Mouse (Mus musculus): ENCODE data around the gene Aqp12. TPM values are rescaled to one million over a fixed set of nuclear protein-coding genes. Genes with fewer than 3 reads are reported as not detected.

The Aqp12 gene
- total RNA-seq, 2 experiments from 2014 or later: not detected

- ATAC-seq (replicated peaks; ENCODE audit: low FRiP score, poor library complexity, severe bottlenecking): no peak
Observed at GRCm38 (mm10) chr1:93013367-93013766, 7.2 kb downstream of the Aqp12 start.

GRCm38 (mm10) chr1:93014460-93014859 lies 8.3 kb downstream of the Aqp12 start:
- peak; percentile 77 for ATAC-seq (replicated peaks; ENCODE audit: low FRiP score, poor library complexity, severe bottlenecking)

DNA sequence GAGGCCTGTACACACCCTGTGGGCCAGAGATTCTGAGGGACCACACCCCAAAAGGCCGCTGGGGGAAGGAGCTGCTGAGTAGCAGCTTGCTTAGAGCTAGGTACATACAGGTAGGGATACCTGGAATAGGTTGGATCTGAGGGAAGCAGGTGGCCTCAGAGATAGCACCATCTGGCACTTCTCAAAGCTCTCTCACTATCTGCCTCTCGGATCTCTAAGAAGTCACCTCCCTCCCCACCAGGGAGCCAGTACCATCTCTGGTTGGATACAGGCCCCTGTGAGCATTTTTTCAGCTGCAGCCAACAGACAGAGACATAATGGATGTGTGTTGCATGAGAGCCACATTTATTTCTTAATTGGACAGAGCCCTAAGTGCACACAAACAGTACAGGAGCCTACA lies 9.0 kb downstream of the Aqp12 start:
- ATAC-seq (replicated peaks; ENCODE audit: low FRiP score, poor library complexity, severe bottlenecking): no peak

DNA sequence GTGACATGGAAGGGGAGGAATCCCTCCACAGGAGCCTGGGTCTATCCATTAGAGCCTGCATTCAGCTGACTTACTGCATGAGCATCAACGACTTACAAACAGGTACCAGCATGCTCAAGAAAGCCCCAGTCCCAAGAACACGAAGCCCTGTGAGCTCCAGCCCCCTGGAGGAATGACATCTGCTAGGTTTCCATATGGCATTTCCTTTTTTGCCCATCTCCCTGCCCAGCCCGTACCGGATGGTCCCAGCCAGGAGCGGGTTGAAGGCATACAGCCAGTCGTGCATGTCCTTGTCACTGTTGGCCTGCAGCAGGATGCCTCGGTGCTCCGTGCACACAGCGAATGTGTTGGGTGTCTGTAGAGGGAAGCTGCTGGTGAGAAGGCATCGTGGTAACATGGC lies 12.6 kb downstream of the Aqp12 start:
- no peak for ATAC-seq (replicated peaks; ENCODE audit: low FRiP score, poor library complexity, severe bottlenecking)

- no peak for ATAC-seq (replicated peaks; ENCODE audit: low FRiP score, poor library complexity, severe bottlenecking)
Observed at GRCm38 (mm10) chr1:93020602-93021001, 14.5 kb downstream of the Aqp12 start.

GRCm38 (mm10) chr1:93026600-93026999 lies 20.5 kb downstream of the Aqp12 start:
- ATAC-seq (replicated peaks; ENCODE audit: low FRiP score, poor library complexity, severe bottlenecking): no peak

DNA sequence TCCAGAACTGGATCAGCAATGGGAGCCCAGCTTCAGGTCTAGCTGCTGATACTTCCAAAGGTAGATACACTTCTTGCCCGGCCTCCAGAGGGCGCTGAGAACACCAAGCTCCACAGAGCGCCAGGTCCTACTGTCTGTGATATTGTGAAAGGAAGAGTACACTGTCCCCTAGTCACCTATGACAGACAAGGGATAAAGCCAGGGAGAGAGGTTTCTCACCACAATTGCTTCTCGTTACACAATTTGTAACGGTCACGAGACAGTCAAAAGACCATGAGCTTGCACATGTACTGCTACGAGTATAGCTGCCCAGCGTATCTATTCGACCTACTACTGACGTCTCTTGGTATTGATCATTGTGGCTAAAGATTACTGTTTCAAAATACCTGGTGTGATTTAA lies 23.3 kb downstream of the Aqp12 start:
- ATAC-seq (replicated peaks; ENCODE audit: low FRiP score, poor library complexity, severe bottlenecking): no peak

- ATAC-seq (replicated peaks; ENCODE audit: low FRiP score, poor library complexity, severe bottlenecking): no peak
Observed at GRCm38 (mm10) chr1:93030060-93030459, 23.9 kb downstream of the Aqp12 start.

- ATAC-seq (replicated peaks; ENCODE audit: low FRiP score, poor library complexity, severe bottlenecking): no peak
Observed at GRCm38 (mm10) chr1:93031199-93031598, 25.1 kb downstream of the Aqp12 start.

DNA sequence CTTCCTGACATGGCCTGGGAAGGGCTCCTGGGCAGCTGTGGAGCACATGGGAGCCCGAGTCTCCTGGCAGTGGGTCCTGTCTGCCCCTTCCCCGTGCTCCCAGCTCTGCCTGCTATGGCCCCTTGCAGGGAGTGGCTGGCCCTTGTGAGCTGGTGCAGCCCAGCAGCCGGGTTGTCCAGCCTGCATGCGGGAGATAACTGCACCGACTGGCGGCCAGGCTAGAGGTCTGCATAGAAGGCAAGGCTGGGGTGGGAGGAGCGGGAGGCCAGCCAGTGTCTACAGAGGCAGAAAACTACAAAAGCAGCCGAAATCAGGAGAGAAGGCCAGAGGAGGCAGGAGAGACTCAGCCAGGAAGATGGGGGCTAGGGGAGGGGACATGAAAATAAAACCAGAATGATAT lies 27.9 kb downstream of the Aqp12 start:
- ATAC-seq (replicated peaks; ENCODE audit: low FRiP score, poor library complexity, severe bottlenecking): no peak

DNA sequence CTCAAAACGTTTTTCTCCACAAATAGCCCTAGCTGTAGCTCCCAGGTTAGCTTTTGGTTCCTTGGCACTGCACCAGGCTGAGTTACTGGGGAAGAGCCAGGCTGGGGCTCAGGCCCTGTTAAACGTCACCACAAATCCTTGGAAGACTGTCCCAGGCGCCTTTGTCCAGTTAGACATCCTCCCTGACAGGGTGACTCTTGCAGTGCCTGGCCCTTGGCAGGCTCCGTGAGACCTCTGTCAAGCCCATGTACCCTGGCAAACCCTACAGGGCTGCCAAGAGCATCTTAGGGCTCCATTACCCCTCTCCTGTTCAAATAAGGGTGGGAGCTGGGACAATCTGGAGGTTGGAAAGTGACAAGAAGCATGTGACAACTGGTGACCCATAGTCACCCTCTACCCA lies 29.8 kb downstream of the Aqp12 start:
- no peak for ATAC-seq (replicated peaks; ENCODE audit: low FRiP score, poor library complexity, severe bottlenecking)

DNA sequence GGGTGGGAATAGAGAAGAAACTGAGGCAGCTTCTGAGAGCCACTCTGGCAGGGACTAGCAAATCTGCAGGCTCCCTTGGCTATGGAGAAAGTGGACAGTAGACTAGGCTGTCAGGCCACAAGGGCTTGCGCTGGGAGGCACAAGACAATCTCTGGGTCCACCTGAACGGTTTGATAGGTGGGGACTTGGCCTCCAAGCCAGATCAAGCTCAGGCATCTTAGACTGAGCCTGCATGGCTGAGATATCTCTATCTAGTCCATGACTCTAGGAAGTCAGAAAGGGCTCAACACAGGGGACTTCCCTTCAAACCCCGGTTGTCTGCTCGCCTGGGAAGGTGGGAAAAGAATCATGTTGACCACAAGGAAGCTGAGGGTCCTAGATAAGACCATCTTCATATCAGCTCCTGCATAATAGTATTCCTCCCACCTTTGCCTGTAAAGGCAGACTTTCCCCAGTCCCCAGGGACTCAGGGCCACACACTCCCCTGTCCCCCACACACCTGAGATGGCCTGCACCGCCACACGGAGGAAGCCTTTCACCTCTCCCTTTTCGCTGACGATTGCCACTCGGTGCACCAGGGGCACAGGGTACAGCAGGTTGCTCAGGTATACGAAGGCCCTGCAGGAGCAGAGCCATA lies 40.1 kb downstream of the Aqp12 start:
- ATAC-seq (replicated peaks; ENCODE audit: low FRiP score, poor library complexity, severe bottlenecking): no peak

DNA sequence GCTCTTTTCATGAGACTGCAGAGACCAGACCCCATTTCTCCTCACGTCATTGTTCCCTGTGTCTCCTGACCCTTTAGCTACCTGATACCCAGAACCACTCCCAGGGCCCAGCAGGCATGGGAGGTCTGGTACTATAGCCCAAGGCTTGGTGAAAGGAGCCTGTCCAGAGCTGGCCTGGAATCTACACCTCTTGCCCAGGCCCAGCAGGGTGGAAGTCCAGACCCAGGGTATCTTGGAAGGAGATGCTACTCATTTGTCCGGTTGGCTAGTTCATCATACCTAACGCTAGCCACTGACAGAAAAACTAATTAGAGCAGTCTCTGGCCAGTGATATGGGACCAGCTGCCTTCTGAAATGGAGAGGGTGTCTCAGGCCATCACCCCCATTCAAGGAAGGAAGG lies 43.9 kb downstream of the Aqp12 start:
- ATAC-seq (replicated peaks; ENCODE audit: low FRiP score, poor library complexity, severe bottlenecking): no peak

DNA sequence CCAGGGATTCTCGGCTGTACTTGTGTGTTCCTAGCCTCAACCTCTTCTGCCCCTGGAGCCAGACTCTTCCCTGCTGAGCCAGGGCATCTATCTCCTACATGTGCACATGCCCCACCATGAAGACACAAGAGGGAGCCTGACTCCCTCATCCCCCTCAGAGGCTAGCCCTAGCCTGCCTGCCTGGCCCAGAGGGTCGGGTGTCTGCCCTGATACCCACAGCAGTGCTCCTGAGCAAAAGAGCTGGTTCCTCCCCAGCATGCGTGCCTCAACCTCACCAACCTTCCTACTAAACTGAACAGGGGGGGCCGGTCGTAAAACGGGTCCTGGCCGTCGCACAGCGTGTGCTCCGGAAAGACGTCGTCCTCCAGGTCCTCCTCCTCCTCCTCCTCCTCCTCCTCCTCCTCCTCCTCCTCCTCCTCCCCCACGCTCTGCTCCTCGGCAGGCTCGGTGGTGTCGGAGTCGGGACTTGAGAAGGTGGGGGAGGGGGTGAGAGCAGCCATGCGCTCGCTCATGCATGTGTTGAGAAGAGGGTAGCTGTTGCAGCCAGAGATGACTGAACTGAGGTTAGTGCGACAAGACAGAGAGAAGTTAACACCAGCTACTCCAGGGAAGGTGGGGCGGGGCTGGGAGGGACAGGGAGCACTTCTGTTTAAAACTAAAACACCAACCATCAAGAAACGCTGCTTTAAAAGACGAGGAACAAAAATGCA lies 45.1 kb downstream of the Aqp12 start:
- no peak for ATAC-seq (replicated peaks; ENCODE audit: low FRiP score, poor library complexity, severe bottlenecking)

Other genes starting within 250 kb of the Aqp12 start
- 8.2 and 9.6 TPM in 2 replicates for gene Gpc1, start 174.7 kb upstream of the Aqp12 start, total RNA-seq (2015; ENCODE audit: low replicate concordance)
- gene Gpc1, start 174.7 kb upstream of the Aqp12 start, total RNA-seq (2017; ENCODE audit: low replicate concordance): 6.8 and 7.4 TPM in 2 replicates
- gene Ankmy1, start 103.4 kb upstream of the Aqp12 start, total RNA-seq (2015; ENCODE audit: low replicate concordance): not detected in 2 replicates
- not detected in 2 replicates for gene Ankmy1, start 103.4 kb upstream of the Aqp12 start, total RNA-seq (2017; ENCODE audit: low replicate concordance)
- 5.4 TPM in 1 of 2 replicates, not detected in the other for gene Dusp28, start 99.4 kb upstream of the Aqp12 start, total RNA-seq (2015; ENCODE audit: low replicate concordance)
- 0.68 TPM in 1 of 2 replicates, not detected in the other for gene Dusp28, start 99.4 kb upstream of the Aqp12 start, total RNA-seq (2017; ENCODE audit: low replicate concordance)
- gene Rnpepl1, start 95.6 kb upstream of the Aqp12 start, total RNA-seq (2015; ENCODE audit: low replicate concordance): 8.4 and 13.6 TPM in 2 replicates
- 3.8 and 14.1 TPM in 2 replicates for gene Rnpepl1, start 95.6 kb upstream of the Aqp12 start, total RNA-seq (2017; ENCODE audit: low replicate concordance)
- gene Capn10, start 72.0 kb upstream of the Aqp12 start, total RNA-seq (2015; ENCODE audit: low replicate concordance): 1.9 TPM in 1 of 2 replicates, not detected in the other
- 2.1 and 18.5 TPM in 2 replicates for gene Capn10, start 72.0 kb upstream of the Aqp12 start, total RNA-seq (2017; ENCODE audit: low replicate concordance)
- 1.2 and 4.2 TPM in 2 replicates for gene Gpr35, start 55.5 kb upstream of the Aqp12 start, total RNA-seq (2015; ENCODE audit: low replicate concordance)
- 1.1 and 3.2 TPM in 2 replicates for gene Gpr35, start 55.5 kb upstream of the Aqp12 start, total RNA-seq (2017; ENCODE audit: low replicate concordance)
- not detected in 2 replicates for gene Kif1a, start 95.6 kb downstream of the Aqp12 start, total RNA-seq (2015; ENCODE audit: low replicate concordance)
- gene Kif1a, start 95.6 kb downstream of the Aqp12 start, total RNA-seq (2017; ENCODE audit: low replicate concordance): under 0.01 TPM in 1 of 2 replicates, not detected in the other
- gene Agxt, start 128.9 kb downstream of the Aqp12 start, total RNA-seq (2015; ENCODE audit: low replicate concordance): not detected in 2 replicates
- gene Agxt, start 128.9 kb downstream of the Aqp12 start, total RNA-seq (2017; ENCODE audit: low replicate concordance): not detected in 2 replicates
- gene 2310007B03Rik, start 154.6 kb downstream of the Aqp12 start, total RNA-seq (2015; ENCODE audit: low replicate concordance): not detected in 2 replicates
- not detected in 2 replicates for gene 2310007B03Rik, start 154.6 kb downstream of the Aqp12 start, total RNA-seq (2017; ENCODE audit: low replicate concordance)
- gene Crocc2, start 162.4 kb downstream of the Aqp12 start, total RNA-seq (2015; ENCODE audit: low replicate concordance): not detected in 2 replicates
- gene Crocc2, start 162.4 kb downstream of the Aqp12 start, total RNA-seq (2017; ENCODE audit: low replicate concordance): not detected in 2 replicates
- 0.63 and 1.7 TPM in 2 replicates for gene Sned1, start 229.5 kb downstream of the Aqp12 start, total RNA-seq (2015; ENCODE audit: low replicate concordance)
- gene Sned1, start 229.5 kb downstream of the Aqp12 start, total RNA-seq (2017; ENCODE audit: low replicate concordance): 0.09 TPM in 1 of 2 replicates, not detected in the other